Mouse (Mus musculus) forebrain, embryonic 14.5 days (tissue): Measurements from ENCODE around the gene Smg5. TPM values are rescaled to one million over a fixed set of nuclear protein-coding genes. Genes with fewer than 3 reads are reported as not detected.

Experiments
- polyA plus RNA-seq: library from polyadenylated mRNA; unstranded; fragments of >200 nt; fragmentation: Nextera tagmentation; extraction: Ambion mirVana; gene quantifications from 2 replicates; pipeline ENCODE4 v1.2.1, GENCODE M21; 2014

Gene Smg5
- polyA plus RNA-seq, 1 experiment from 2014 or later = 36.0 TPM

Other genes with a start within 250 kb of the Smg5 start
- 17.3 and 20.4 TPM in 2 replicates for gene Mef2d, start 193.9 kb upstream of the Smg5 start, polyA plus RNA-seq
- 0.25 TPM in 1 of 2 replicates, not detected in the other for gene Rhbg, start 81.6 kb upstream of the Smg5 start, polyA plus RNA-seq
- 0.18 and 0.22 TPM in 2 replicates for gene Gm38392, start 49.0 kb upstream of the Smg5 start, polyA plus RNA-seq
- 7.4 and 9.1 TPM in 2 replicates for gene Tsacc, start 39.3 kb upstream of the Smg5 start, polyA plus RNA-seq
- 578 and 616 TPM in 2 replicates for gene Cct3, start 39.1 kb upstream of the Smg5 start, polyA plus RNA-seq
- 57.5 and 63.4 TPM in 2 replicates for gene Glmp, start 11.2 kb upstream of the Smg5 start, polyA plus RNA-seq
- 0.91 and 1.4 TPM in 2 replicates for gene Tmem79, start 112 bp upstream of the Smg5 start, polyA plus RNA-seq
- gene Paqr6, start 28.3 kb downstream of the Smg5 start, polyA plus RNA-seq = 0.22 and 0.30 TPM in 2 replicates
- not detected in 2 replicates for gene Bglap3, start 36.5 kb downstream of the Smg5 start, polyA plus RNA-seq
- gene Bglap2, start 42.4 kb downstream of the Smg5 start, polyA plus RNA-seq = not detected in 2 replicates
- not detected in 2 replicates for gene Bglap, start 48.2 kb downstream of the Smg5 start, polyA plus RNA-seq
- gene Pmf1, start 74.1 kb downstream of the Smg5 start, polyA plus RNA-seq = 63.2 and 70.6 TPM in 2 replicates
- gene Slc25a44, start 88.9 kb downstream of the Smg5 start, polyA plus RNA-seq = 30.8 and 36.1 TPM in 2 replicates
- gene Sema4a, start 124.9 kb downstream of the Smg5 start, polyA plus RNA-seq = 12.2 and 15.2 TPM in 2 replicates
- gene Lmna, start 173.7 kb downstream of the Smg5 start, polyA plus RNA-seq = 18.0 and 28.5 TPM in 2 replicates
- gene Mex3a, start 196.1 kb downstream of the Smg5 start, polyA plus RNA-seq = 48.8 and 50.1 TPM in 2 replicates
- gene Rab25, start 212.0 kb downstream of the Smg5 start, polyA plus RNA-seq = not detected in 2 replicates
- 107 and 122 TPM in 2 replicates for gene Lamtor2, start 216.8 kb downstream of the Smg5 start, polyA plus RNA-seq
- 40.5 and 43.3 TPM in 2 replicates for gene Ubqln4, start 217.5 kb downstream of the Smg5 start, polyA plus RNA-seq
- 135 and 155 TPM in 2 replicates for gene Ssr2, start 239.6 kb downstream of the Smg5 start, polyA plus RNA-seq